Mouse (Mus musculus): ENCODE results near the gene Cbx3. TPM values are rescaled to one million over a fixed set of nuclear protein-coding genes. Genes with fewer than 3 reads are reported as not detected.
"Not testable (repeated sequence)": the region's sequence is repeated elsewhere in the genome, so short reads cannot be mapped to it uniquely, and the experiment has no call there.

Gene Cbx3
- total RNA-seq, 4 experiments from 2014 or later: 129 to 143 (median 138) TPM

DNA sequence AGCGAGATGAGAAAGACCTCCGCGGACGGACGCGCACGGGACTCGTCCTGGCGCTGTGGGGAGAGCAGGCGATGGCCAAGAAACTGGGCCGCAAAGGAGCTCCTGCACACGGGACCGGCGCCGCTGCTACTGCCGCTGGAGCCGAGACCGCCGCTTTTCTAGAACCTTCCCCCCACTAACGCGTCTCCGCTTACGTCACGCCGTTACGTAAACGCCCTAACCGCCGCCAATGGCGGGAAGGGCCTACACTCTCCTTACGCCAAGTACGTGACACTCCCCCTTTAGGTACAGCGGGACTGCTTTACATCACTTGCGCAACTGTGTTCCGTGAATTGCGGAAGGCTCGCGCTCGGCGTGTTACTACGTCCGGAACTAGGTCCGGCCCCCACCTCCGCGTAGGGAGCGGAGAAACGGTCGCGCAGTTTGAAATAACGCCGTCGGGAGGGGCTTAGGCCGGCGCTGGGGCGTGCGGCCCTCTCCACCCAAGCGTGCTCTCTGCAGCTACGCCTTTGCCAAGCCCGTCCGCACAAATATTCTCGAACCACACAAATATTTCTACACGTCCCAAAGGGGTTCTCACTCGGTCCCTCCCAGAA is 347 bp upstream of the Cbx3 start, which contains the start of gene Hnrnpa2b1:
Gene Hnrnpa2b1, minus strand, starts transcription at position 180 of the 596 bp plus-strand sequence.
- peak; percentile 97 to 99 for DNase-seq (ENCODE audit: low spot score in 2 of 2)

DNA sequence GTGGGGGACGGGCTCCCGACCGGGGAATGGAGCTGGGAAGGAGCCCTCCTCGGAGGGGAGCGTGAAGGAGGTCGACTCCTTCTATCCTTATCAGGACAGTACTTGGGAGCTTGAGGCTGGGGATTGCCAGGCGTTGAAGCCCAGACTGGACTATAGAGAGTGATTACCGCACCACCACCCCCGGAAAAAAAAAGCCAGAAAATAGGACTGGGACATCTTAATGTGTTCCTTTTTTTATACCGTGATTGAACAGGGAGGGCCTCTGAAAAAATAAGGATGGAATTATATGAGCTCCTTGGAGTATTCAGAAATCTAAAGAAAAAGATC is 982 bp downstream of the Cbx3 start:
- no peak for DNase-seq (ENCODE audit: low spot score in 2 of 2)

DNA sequence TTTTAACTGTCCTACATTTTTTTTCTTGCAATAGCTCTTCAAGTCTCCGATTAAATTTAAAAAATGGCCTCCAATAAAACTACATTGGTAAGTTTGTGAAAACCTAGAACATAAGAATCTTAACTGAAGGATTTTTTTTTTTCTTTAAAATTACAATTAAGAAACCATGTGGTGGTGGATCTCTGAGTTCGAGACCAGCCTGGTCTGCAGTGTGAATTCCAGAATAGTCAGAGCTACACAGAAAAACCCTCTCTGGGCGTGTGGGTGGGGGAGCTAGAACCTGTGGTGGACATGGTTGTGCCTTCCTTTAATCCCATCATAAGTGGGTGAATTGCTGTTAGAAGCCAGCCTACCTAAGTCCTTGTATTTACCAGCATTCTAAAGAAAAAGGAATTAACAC is 1.6 kb downstream of the Cbx3 start:
- DNase-seq (ENCODE audit: low spot score in 2 of 2): no peak

DNA sequence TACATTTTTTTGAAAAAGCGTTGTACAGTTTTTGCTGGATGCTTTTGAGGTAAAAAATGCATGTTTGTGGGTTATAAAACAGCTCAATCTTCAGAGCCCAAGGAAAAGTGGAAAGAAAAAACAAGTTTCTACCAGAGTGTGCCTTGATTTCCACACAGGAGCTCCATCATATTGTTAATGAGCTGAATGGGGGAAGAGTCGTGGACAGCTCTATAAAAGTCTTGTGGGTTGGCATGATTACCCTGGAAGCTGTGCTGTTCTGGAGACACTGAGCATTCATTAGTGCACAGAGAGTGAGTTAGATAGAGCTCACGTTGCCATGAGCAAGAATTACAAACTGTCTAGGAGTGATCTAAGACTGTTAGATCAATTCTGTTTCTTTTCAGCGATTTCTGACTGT is 2.1 kb downstream of the Cbx3 start:
- DNase-seq (ENCODE audit: low spot score in 2 of 2): no peak

DNA sequence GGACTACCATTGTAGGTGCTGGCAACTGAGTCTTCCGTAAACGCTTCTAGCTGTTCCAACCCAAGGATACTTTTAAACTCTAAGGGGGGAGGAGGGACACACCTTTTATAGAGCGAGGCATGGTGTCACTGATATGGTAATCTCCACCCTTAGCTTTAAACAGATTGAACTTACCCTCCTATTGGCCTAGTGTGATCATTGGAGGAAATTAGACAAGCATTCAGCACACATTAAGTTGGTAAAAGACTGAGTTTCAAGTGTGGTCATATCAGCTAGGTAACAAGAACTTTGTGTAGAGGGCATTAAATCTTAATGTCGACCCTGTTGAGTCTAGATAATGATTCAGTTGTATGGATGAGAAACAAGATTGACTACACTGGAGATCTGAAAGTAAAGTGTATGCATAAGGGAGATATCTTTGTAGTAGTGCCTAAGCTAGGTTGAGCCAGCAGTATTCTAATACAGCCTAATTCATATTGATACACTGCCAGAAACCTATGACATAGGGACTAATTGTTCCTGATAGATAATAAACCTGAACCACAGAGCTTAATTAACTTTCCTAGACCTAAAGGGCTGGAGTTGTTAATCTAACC is 9.1 kb downstream of the Cbx3 start:
- no peak for DNase-seq (ENCODE audit: low spot score in 2 of 2)

DNA sequence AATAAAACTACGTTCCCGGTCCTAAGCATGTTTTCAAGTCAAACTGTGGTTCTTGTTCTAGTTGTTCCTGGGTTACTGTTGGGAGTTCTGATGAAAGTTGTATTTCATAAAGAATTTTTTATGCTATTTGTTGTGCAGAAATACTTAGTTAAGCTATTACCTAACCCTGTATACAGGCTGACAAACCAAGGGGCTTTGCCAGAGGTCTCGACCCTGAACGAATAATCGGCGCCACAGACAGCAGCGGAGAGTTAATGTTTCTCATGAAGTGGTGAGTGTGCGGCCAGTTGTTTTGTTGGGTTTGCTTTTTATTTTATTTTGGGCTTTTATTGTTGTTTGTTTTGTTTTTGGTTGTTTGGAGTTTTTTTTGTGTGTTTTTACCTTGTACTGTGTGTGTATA is 11.4 kb downstream of the Cbx3 start:
- DNase-seq (ENCODE audit: low spot score in 2 of 2): no peak

DNA sequence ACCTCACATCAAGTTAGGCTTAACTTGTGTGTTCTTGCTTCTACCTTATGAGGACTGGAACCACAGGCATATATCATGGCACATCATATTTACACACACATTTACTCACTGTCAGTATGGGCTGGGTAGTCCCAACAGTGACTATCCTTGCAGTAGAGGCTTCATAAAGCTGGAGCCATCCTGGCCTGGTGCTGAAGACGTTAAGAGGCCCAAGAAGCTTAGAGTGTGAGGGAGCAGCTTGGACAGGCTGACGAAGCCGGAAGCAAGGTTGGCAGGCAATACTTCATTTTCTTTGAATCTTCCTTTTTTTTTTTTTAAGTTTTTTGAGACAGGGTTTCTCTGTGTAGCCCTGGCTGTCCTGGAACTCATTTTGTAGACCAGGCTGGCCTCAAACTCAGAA is 13.7 kb downstream of the Cbx3 start:
- no peak for DNase-seq (ENCODE audit: low spot score in 2 of 2)

DNA sequence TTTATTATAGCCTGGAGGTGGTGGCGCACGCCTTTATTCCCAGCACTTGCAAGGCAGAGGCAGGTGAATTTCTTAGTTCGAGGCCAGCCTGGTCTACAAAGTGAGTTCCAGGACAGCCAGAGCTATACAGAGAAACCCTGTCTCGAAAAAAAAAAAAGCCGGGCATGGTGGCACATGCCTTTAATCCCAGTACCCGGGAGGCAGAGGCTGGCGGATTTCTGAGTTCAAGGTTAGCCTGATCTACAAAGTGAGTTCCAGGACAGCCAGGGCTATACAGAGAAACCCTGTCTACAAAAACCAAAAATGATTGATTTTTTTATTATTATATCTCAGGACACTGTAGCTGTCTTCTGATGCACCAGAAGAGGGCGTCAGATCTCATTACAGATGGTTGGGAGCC is 14.4 kb downstream of the Cbx3 start:
- not testable (repeated sequence) for DNase-seq (ENCODE audit: low spot score in 2 of 2)

DNA sequence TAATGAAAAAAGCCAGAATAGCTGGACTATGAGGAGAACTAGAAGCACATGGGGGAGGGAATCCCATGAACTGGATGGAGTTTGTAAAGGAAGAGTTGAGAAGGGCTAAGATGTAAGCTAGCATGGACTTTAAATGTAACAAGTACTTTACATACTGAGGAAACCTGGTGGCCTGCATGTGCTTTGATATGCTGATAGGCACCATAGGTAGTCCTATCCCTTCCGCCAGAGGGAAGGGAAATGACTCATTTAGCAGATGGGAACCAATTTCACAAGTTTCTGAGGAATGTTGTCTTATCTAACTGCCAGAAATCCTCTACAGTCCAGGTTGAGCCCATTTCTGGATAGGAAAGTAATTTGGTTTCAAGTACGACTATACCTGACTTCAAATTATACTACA is 15.5 kb downstream of the Cbx3 start:
- no peak for DNase-seq (ENCODE audit: low spot score in 2 of 2)

DNA sequence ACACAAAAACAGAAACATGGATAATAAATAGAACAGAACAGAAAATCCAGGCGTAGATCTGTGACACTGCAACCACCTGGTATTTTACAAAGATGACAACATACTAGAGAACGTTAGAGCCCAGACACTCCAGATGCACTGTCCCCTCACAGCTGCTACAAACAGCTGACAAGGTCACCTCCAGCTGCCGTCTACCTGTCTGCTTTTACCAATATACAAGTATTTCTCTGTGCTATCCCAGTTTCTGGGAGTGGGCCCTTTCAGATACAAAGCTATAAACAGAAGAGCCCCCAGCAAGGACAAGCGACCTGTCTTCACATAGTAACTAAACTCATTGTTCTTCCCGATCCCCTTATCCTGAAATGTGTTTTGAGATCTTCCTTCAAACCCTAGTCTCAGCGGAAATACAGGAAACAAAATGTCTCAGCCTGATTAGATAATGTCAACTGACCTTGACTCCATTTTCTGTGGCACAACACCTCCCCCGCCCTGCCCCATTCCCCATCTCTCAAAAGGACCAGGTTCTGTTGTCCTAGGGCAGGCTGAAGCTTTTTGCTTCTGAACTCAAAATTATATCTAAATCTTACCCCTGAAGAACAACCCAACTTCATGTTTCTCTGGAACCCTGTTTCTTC is 16.0 kb downstream of the Cbx3 start:
- DNase-seq (ENCODE audit: low spot score in 2 of 2): no peak

DNA sequence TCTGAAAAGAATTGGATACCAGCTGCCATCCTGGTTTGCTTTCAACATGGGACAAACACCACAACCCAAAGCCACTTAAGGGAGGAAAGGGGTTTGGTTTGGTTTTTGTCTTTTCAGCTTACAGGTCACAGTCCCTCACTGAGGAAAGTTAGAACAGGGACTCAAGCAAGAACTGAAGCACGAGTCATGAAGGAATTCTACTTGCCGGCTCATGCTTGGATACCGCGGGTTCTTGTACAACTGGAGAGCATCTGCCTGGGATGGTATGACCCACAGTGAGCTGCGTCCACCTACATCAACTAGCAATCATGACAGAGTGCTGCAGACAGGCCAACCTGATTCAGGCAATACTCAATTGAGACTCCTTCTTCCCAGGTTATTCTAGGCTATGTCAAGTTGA is 16.6 kb downstream of the Cbx3 start:
- no peak for DNase-seq (ENCODE audit: low spot score in 2 of 2)

DNA sequence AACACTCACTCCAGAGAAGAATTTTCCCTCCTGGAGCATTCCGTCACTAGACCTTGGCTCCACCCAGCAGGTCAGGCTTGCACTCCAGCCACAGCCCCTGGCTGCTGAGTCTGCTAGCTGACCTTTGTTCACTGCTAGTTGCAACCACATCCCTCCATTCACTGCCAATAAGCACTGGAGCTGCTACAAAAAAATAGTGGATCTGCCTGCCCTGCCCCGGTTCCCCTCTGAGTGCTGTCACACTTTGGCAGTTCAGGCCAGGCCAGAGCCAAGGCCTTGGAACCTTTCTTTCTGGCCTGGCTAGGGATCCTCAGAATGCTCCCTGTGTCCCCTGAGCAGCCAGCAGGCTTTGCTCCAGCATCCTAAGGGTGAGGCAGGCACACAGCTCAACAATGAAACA is 19.6 kb downstream of the Cbx3 start:
- no peak for DNase-seq (ENCODE audit: low spot score in 2 of 2)

DNA sequence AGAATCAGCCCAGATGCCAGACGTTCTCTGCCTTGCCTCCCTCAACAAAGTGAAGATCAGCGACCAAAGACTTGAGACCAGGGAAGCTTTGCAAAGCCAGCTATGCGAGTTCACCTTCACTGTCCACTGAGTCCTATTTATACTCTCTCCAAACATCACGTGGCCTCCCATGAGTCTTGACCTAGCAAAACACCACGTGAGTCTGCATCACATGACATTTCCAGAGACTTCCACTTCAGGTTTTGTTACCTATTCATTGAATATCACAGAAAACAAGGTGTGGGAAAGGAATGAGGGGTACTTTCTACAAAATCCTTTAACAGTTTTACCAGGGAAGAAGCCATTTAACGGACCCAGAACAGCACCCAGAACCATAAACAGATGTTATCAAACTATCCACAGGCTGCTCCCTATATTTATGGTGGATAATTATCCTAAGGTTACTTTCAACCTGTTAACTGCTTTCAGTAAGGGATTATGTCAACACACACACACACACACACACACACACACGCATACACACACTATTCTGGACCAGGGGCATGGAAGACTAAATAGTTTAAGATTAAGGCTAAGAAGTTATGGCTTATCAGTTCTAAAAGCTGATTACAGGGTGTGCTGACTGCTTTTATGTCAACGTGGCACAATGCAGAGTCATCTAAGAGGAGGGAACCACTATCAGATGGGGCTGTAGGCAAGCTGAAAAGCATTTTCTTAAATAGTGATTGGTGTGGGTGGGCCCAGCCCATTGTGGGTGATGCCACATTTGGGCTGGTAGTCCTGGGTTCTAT is 27.4 kb downstream of the Cbx3 start:
- no peak for DNase-seq (ENCODE audit: low spot score in 2 of 2)

DNA sequence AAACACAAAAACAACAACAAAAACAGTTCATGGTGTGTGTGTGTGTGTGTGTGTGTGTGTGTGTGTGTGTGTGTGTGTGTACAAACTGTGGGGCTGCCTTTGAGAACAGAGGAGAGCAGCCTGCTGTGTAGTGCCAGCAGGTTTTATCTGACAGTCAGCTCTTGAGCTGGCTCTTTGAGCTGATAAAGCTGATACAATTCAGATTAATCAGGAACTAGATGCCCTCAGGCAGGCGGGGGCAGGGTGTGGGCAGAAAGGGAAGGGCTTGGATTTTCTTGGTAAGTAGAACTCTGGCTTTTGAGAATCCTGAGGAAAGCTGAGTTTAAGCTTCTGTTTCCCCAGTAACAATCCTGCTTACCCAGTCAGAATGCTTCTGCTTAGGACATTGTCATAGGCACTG is 35.5 kb downstream of the Cbx3 start:
- DNase-seq (ENCODE audit: low spot score in 2 of 2): no peak

DNA sequence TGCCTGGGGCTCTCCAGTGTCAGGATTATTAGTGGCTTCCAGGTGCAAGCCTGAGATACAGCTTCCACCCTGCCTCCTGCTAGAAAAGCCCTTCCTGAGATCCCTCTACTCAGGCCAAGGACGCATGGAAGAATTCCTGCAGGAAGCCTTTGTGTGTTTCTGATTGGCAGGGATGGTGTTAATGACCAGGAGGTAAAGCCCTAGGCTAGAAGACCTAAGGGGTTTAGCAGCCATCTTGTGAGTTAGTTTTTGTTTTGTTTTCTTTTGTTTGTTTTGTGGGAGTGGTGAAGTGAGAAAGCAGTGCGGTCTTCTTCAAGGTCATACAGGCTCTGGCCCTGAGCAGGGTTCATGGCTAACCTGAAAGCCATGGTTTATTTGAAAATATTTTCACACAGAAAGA is 37.4 kb downstream of the Cbx3 start:
- DNase-seq (ENCODE audit: low spot score in 2 of 2): no peak

DNA sequence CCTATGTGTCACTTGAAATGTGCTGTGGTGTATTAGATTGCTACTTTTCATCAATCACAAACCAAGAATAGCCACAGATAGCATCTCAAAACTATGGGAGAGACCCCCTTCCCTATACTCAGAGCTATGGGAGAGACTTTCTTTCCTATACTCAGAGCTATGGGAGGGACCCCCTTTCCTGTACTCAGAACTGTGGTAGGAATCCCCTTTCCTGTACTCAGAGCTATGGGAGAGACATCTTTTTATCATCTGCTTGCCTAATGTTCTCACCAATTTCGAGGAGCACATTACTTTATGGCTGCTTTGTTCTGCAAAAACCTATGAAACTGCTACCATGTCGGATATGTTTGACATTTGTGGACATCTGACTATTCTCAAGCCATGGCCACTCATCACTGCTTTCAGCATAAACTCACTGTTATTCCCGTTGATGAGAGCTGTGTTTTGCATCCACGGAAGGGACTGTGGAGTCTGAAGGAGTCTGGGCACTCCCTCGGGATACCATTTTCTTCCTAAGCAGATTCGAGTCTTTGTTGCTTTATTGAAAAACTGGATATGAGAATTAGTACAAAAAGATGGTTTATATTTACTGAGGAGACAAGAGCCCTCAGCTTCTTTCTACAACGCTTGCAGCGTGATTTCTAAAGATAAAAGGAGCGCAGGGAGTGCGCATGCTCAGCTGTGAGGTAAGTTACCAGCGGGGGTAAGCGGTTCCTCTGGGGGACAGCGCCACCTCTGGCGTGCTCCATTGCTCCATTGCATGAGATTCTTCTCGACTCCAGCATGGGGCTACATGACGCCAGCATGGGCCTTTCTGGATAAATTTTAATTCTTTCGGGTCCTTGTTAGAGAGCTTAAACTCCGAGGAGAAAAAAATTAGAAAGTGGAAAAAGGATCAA is 38.8 kb downstream of the Cbx3 start:
- DNase-seq (ENCODE audit: low spot score in 2 of 2): peak; percentile 51 to 71

DNA sequence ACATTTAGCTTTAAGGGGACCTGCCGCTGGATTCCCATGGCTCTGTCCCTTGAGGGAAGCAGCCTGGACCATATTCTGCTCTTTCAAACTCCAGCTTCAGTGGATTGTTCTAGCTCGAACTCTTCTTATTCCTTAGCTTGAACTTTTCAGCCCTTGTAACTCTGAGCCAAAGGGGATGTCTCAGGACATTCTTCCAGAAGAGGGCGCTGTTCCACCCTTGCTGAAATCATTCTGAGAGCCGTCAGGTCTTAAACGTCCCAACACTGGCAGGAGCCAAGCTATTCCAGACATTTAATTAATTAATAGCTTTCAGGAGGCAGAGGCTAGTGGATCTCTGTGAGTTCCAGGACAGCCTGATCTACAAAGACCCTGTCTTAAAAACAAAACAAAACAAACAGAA is 39.9 kb downstream of the Cbx3 start:
- DNase-seq (ENCODE audit: low spot score in 2 of 2): peak in 1 of 2 experiments; percentile 10

DNA sequence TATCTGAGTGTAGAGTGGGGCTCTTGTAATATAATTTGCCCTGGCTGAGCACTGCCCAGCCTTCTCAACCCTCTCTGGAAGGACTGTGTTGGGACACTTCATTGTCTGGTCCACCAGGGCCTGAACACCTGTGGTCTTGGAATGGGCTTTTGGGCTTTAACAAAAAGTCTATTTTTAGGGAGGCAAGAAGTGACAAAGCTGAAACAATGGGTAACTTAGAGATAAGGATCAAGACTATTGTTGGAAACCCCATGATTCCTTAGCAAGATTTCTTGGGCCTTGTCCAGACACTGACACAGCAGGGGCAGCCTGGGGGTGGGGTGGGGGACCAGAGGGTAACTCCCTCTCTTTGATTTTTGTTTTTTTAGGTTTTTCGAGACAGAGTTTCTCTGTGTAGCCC is 40.8 kb downstream of the Cbx3 start:
- DNase-seq (ENCODE audit: low spot score in 2 of 2): no peak

DNA sequence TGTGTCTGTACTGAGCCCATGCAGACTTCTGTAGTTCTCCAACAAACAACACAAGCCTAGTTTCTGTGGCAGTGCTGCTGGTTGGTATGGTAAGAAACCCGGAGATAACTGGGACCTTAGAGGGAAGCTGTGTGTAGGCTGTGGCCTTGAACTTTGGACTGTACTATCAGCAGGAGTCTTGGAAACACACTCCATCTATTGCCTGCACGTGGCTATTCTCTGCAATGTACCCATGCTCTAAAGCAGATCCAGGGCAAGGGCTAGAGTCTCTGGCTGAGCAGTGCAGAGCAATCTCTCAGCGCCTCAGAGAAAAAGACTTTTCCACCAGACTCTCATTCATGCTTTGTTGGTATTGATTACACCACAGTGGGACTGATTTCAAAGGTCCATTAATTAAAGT is 43.6 kb downstream of the Cbx3 start:
- no peak for DNase-seq (ENCODE audit: low spot score in 2 of 2)

DNA sequence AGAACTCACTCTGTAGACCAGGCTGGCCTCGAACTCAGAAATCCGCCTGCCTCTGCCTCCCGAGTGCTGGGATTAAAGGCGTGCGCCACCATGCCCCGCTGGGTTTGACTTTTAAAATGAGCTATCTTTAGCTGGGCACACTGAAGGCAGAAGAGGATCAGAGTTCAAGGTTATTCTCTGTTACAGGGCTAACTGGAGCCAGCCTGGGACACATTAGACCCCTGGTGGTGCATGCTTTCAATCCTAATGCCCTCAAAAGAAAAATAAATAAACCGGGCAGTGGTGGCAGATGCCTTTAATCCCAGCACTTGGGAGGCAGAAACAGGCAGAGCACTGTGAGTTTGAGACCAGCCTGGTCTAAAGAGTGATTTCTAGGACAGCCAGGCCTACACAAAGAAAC is 44.7 kb downstream of the Cbx3 start:
- no peak for DNase-seq (ENCODE audit: low spot score in 2 of 2)

DNA sequence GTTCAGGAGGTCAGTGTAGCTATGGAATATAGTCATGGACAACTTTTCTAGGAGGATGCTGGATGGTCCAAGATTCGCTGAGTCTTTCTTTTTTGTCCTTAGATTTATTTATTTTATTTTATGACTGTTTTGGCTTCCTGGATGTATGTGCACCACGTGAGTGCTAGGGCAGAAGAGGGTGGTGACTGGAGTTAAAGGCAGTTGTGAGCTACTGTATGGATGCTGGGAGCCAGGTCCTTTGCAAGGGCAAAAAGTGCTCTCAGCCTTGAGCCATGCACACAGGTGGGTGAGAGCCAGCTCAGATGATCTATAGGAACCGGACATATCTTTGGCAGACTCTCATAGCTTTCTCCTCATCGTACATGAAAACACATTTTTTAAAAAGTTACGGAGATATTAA is 53.1 kb downstream of the Cbx3 start:
- no peak for DNase-seq (ENCODE audit: low spot score in 2 of 2)
